Mouse (Mus musculus) bone marrow, adult 2 months (tissue): ENCODE measurements around the gene Cdk14.

Experiments
- CTCF ChIP-seq: fragments of 200-500 bp; IDR thresholded peaks from 2 replicates; pipeline ENCODE4 v1.5.1; 2011; ENCODE audit warnings: low read length, control low read depth; ENCODE audit not compliant: control insufficient read depth, insufficient read depth
- POLR2A ChIP-seq: fragments of 200-500 bp; IDR thresholded peaks from 2 replicates; pipeline ENCODE4 v1.6.1; 2011; ENCODE audit warnings: low read depth, mild to moderate bottlenecking, control low read depth, low read length, borderline replicate concordance; ENCODE audit not compliant: control insufficient read depth

DNA sequence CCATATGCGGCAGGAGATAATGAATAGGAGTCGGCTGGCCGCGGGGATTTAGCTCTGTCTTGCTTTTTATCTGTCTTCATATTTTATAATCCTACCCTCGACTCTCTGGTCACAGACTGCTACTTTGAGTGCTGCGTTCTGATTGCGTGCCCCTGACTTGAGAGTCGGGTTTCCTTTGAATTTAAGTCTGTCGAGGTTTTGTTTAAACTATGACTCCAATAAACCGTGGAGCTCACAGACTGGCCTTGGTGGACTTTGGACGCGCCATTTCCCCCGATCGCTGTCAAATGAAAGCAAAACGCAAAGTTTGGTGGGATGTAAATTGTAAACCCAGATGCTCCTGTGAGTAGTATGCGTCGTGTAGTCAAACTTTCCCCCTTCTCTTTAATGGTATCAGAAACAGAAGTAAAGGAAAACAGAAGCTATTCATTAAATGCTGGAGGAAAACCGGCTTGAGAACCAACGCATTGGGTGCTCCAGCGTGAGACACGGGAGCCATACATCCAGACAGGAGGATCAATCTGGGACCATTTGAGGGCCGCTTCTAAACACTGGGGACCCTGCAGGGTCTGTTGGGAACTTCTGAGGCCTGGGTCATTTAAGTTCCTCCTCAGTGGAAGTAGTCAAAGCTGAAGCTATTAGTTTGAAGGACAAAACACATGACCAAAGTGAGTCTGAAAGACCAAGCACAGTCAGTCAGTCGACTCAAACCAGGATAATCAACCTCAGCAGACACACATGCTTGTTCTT is 661.6 kb downstream of the Cdk14 start:
- TF ChIP-seq CTCF: no peak
- no peak for TF ChIP-seq POLR2A
